Mouse (Mus musculus) ES-E14 (cell line): ENCODE results near the gene Ppp1r9a. TPM values are rescaled to one million over a fixed set of nuclear protein-coding genes. Genes with fewer than 3 reads are reported as not detected.

ENCODE experiments used
- DNase-seq: peaks from one replicate; pipeline ENCODE4 v3.0.0-alpha.2; 2013; ENCODE audit warnings: low read depth, low spot score
- H3K27ac ChIP-seq: 2 replicates; pipeline ENCODE4 v1.5.1; 2012; ENCODE audit warnings: low read depth, mild to moderate bottlenecking, low read length, moderate library complexity, mixed read lengths; ENCODE audit not compliant: poor library complexity, insufficient read depth, severe bottlenecking
- H3K36me3 ChIP-seq: 2 replicates; pipeline ENCODE4 v1.6.1; 2012; ENCODE audit warnings: mild to moderate bottlenecking, low read length, moderate library complexity, mixed read lengths; ENCODE audit not compliant: control insufficient read depth, poor library complexity, insufficient read depth, severe bottlenecking
- H3K4me1 ChIP-seq, 2 experiments: fragments of 150-350 bp in 1 of 2; sonication (generic) in 1 of 2; 2 replicates each; pipeline ENCODE4 v1.6.1; 2012; ENCODE audit warnings: low read length in 2 of 2, mild to moderate bottlenecking in 1 of 2, mixed read lengths in 1 of 2; ENCODE audit not compliant: control insufficient read depth in 2 of 2, insufficient read depth in 2 of 2, poor library complexity in 1 of 2
- H3K4me3 ChIP-seq, 2 experiments: fragments of 150-350 bp in 1 of 2; sonication (generic) in 1 of 2; 2 replicates each; pipeline ENCODE4 v1.5.1; 2012; ENCODE audit warnings: low read length in 2 of 2, low read depth in 1 of 2, mild to moderate bottlenecking in 1 of 2, mixed read lengths in 1 of 2; ENCODE audit not compliant: insufficient read depth in 1 of 2, poor library complexity in 1 of 2, severe bottlenecking in 1 of 2
- H3K9ac ChIP-seq: 2 replicates; pipeline ENCODE4 v1.6.1; 2012; ENCODE audit warnings: low read depth, mild to moderate bottlenecking, low read length, mixed read lengths; ENCODE audit not compliant: poor library complexity, insufficient read depth, severe bottlenecking
- H3K9me3 ChIP-seq: fragments of 150-350 bp; sonication (generic); 2 replicates; pipeline ENCODE4 v1.6.1; 2012; ENCODE audit warnings: low read depth, mild to moderate bottlenecking, low read length; ENCODE audit not compliant: control insufficient read depth, insufficient read depth
- CHD2 ChIP-seq: IDR thresholded peaks from 2 replicates; pipeline ENCODE4 v1.6.1; 2014; ENCODE audit warnings: mild to moderate bottlenecking, low read depth, low read length, inconsistent platforms
- HCFC1 ChIP-seq: IDR thresholded peaks from 2 replicates; pipeline ENCODE4 v1.6.1; 2012; ENCODE audit warnings: low read length, inconsistent platforms, borderline replicate concordance; ENCODE audit not compliant: insufficient read depth
- MAFK ChIP-seq: IDR thresholded peaks from 2 replicates; pipeline ENCODE4 v1.6.1; 2014; ENCODE audit warnings: mild to moderate bottlenecking, low read depth, low read length, inconsistent platforms; ENCODE audit not compliant: insufficient read depth
- ZC3H11A ChIP-seq: IDR thresholded peaks from 2 replicates; pipeline ENCODE4 v1.6.1; 2012; ENCODE audit warnings: low read depth, mild to moderate bottlenecking, inconsistent platforms, low read length, borderline replicate concordance
- ZNF384 ChIP-seq: IDR thresholded peaks from 2 replicates; pipeline ENCODE4 v1.6.1; 2012; ENCODE audit warnings: low read depth, low read length, inconsistent platforms
- in situ Hi-C, 2 experiments: fragments of 600-800 bp; cut with MboI; formaldehyde crosslinking; loops; one replicate each; pipeline ENCODE4 v1.15.1; 2025; ENCODE audit warnings: low sequenced_read_pairs in 2 of 2, inconsistent platforms in 1 of 2; ENCODE audit not compliant: unreplicated experiment in 2 of 2
- total RNA-seq: library from RNA; depleted of rRNA; stranded (reverse); fragments of 300-350 nt; gene quantifications from 2 replicates; pipeline ENCODE4 v1.2.3, GENCODE M21; 2012

The Ppp1r9a gene
- total RNA-seq, 1 experiment = 22.2 TPM

GRCm38 (mm10) chr6:5164855-5165254, 262.1 kb downstream of the Ppp1r9a start:
- Histone ChIP-seq H3K9ac (no peak overlapping the region), H3K36me3 (peaks cover 1% of the 10 kb centered on the region; the same call in 1 of the 2 replicates), H3K4me3 (no peak overlapping the region), H3K27ac (no peak overlapping the region), H3K9me3 (no peaks in the 10 kb centered on the region), H3K4me1 (no peaks in the 10 kb centered on the region)
- in situ Hi-C loops = no loop called here
- no peak for DNase-seq
- TF ChIP-seq CHD2 (no peak), ZNF384 (no peak), ZC3H11A (no peak), MAFK (no peak), HCFC1 (no peak)

DNA sequence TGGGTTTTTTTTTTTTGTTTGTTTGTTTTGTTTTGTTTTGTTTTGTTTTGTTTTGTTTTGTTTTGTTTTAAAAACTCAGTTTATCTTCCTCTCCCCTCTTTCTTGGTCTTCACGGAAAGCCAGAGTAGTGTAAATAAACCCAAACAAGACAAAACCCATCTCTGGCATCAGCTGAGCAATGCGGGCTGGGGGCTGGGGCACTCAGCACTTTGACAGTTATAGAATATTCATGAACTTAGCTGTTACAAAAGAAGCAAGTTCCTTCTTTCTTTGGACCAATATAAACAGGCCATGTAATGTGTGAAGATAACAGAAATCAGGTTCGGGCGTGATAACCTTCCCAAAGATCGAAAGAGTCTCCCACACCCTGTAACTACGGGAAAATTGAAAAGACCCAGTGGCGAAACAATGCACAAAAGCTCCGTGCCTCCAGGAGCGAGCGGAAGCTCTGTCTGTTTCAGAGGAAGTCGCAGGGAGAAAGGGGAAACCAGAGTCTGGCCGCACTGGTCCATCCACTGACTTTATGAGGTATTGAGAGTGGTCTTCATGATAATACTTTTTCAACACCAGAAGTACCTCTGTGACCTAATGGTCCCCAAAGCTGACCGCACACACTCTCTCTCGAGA, 264.4 kb downstream of the Ppp1r9a start:
- no peak overlapping the region for H3K9ac ChIP-seq
- H3K27ac ChIP-seq = no peak overlapping the region
- no peak for DNase-seq
- no peaks in the 10 kb centered on the region for H3K4me1 ChIP-seq
- no peaks in the 10 kb centered on the region for H3K36me3 ChIP-seq
- no peaks in the 10 kb centered on the region for H3K9me3 ChIP-seq
- TF ChIP-seq ZC3H11A (no peak), HCFC1 (no peak), ZNF384 (no peak), CHD2 (no peak), MAFK (no peak)
- H3K4me3 ChIP-seq = no peak overlapping the region
- in situ Hi-C loops = no loop called here

DNA sequence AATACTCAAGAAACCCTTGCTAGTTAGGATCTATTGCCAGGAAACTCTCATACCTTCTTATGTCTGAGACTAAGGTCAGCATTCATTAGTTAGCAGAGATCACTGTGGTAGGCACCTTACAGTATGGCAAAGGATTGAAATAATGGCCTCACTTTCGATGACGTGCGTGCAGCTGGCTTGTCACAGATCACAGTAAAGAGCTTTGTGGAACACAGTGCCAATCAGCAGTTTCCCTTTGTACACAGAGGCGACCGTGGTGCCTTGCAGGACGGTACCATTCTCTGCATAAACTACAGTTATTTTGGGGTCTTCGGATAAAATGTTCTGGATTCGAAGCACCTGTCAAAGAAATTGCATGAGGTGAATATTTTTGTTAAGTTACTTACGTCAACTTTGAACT, 265.4 kb downstream of the Ppp1r9a start:
- Histone ChIP-seq H3K4me1 (peaks cover 0 to 2% of the 10 kb centered on the region in 2 experiments; a peak in 1 of 4 replicates), H3K36me3 (no peaks in the 10 kb centered on the region), H3K4me3 (no peak overlapping the region), H3K9me3 (no peaks in the 10 kb centered on the region), H3K27ac (no peak overlapping the region), H3K9ac (no peak overlapping the region)
- in situ Hi-C loops = no loop called here
- TF ChIP-seq ZC3H11A (no peak), MAFK (no peak), CHD2 (no peak), ZNF384 (no peak), HCFC1 (no peak)
- no peak for DNase-seq

GRCm38 (mm10) chr6:5171418-5171817, 268.7 kb downstream of the Ppp1r9a start:
- Histone ChIP-seq H3K4me1 (peaks cover 0 to 2% of the 10 kb centered on the region in 2 experiments; a peak in 1 of 4 replicates), H3K9me3 (no peaks in the 10 kb centered on the region), H3K4me3 (no peak overlapping the region), H3K27ac (no peak overlapping the region), H3K36me3 (no peaks in the 10 kb centered on the region), H3K9ac (no peak overlapping the region)
- TF ChIP-seq ZNF384 = no peak
- no peak for TF ChIP-seq MAFK
- no peak for TF ChIP-seq ZC3H11A
- no peak for TF ChIP-seq HCFC1
- no peak for TF ChIP-seq CHD2
- DNase-seq = no peak
- in situ Hi-C loops = no loop called here

GRCm38 (mm10) chr6:5172571-5172970, 269.9 kb downstream of the Ppp1r9a start:
- Histone ChIP-seq H3K4me1 (peaks cover 0 to 2% of the 10 kb centered on the region in 2 experiments; a peak in 1 of 4 replicates), H3K27ac (no peak overlapping the region)
- in situ Hi-C loops = no loop called here

More at GRCm38 (mm10) chr6:5172571-5172970, 269.9 kb downstream of the Ppp1r9a start:
- H3K9ac ChIP-seq = no peak overlapping the region
- DNase-seq = no peak
- H3K9me3 ChIP-seq = no peaks in the 10 kb centered on the region
- no peaks in the 10 kb centered on the region for H3K36me3 ChIP-seq
- H3K4me3 ChIP-seq = peak overlapping the region in 1 of 2 experiments; percentile 48; a peak in 1 of 4 replicates
- no peak for TF ChIP-seq CHD2
- no peak for TF ChIP-seq ZC3H11A
- TF ChIP-seq HCFC1 = no peak
- no peak for TF ChIP-seq ZNF384
- no peak for TF ChIP-seq MAFK
